Mouse (Mus musculus): ENCODE measurements at regions not wholly inside any gene's neighbourhood (a gene's known extent, or its start where the extent isn't known, plus 50 kb on each side); places are given as distances from the start of the nearest gene placed in this dataset.

DNA sequence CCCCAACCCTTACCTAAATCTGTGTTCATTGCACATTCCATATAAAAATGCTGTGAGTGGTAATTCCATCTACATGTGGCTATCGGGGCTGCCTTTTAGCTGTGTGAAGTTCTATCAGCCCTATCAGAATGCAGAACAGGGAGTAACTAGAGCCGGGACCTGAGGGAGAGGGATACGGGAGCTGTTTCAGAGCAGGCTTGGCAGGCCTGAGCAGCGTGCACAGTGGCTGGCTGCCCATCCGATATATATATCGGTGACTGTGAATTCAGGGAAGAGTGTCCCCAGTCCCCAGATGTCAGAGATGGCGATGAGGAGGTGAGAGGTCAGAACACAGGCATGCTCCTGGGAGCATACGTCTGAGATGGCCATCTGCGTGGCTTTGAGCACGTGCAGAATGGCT, 79.0 kb downstream of the Arl4c start:
- intact Hi-C loops (cut with DNase I): loop anchor here (5.0 kb wide), 1 partner anchor 166 kb away; no protein-coding TSS in a partner anchor
- no peak for DNase-seq

DNA sequence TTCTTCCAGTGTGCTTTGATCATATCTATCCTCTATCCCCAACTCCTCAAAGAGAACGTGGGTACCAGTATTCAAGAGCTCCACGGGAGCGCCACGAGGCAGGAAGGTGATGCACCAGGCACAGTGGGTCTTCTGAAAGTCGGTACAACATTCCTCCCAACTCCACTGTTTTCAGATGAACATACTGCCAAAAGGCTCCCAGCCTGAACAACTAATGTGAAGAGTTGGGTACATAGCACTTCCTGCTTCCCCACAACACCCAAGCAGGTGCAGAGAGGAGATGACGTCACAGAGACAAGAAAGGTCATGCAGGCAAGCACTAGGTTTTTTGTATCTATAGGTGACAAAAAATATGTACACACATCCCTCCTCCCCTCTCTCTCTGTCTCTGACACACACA, 79.7 kb downstream of the Arl4c start:
- intact Hi-C loops (cut with DNase I): loop anchor here (5.0 kb wide), 1 partner anchor 165 kb away; no protein-coding TSS in a partner anchor

GRCm38 (mm10) chr1:88621214-88621613, 80.8 kb downstream of the Arl4c start:
- intact Hi-C loops (cut with DNase I): loop anchor here (5.0 kb wide), 1 partner anchor 164 kb away; no protein-coding TSS in a partner anchor
- DNase-seq: no peak

More for the DNA sequence above, 79.7 kb downstream of the Arl4c start:
- no peak for DNase-seq

DNA sequence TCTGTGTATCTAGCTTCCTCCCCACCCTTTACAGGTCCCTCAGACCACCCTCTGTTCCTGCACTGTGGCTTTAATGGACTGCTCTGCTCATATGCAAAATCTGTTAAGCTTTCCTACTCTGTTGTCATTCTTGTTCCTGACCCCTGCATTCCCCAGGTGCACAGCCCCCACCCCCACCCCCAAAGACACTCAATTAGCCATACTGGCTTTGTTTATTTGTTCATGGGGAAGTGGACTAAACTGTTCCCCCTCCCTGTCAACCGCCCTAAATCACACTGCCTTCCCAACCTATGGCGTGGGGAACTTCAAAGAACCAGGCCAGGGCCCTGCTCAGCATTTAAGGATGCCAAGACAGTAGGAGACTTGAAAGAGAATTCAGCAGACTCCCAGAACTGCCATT, 89.0 kb downstream of the Arl4c start:
- intact Hi-C loops (cut with DNase I): no loop called here
- no peak for DNase-seq

DNA sequence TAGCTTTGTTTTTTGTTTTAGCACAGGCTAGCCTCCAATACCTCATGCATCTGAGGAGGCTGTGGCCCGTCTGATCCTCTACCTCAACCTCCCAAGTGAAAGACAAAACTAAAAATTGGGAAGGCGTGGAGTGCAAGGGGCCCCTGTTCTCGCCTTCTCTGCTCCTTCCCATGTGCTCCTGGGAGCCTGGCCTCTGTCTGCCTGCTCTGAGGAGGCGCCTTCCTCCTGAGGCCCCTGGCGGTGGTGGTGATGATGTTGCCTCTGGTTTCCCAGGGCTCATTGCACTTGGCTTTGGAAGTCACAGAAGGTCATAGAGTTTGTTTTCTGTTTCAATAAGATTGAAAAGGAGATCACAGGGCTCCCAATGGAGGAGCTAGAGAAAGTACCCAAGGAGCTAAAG, 90.8 kb downstream of the Arl4c start:
- peak in 1 of 2 experiments; percentile 7 for DNase-seq
- intact Hi-C loops (cut with DNase I): no loop called here

- no peak for DNase-seq
- intact Hi-C loops (cut with DNase I): no loop called here
Measured at GRCm38 (mm10) chr1:88610810-88611209, 91.2 kb downstream of the Arl4c start.

GRCm38 (mm10) chr1:88608826-88609225, 93.2 kb downstream of the Arl4c start:
- intact Hi-C loops (cut with DNase I): no loop called here
- no peak for DNase-seq

DNA sequence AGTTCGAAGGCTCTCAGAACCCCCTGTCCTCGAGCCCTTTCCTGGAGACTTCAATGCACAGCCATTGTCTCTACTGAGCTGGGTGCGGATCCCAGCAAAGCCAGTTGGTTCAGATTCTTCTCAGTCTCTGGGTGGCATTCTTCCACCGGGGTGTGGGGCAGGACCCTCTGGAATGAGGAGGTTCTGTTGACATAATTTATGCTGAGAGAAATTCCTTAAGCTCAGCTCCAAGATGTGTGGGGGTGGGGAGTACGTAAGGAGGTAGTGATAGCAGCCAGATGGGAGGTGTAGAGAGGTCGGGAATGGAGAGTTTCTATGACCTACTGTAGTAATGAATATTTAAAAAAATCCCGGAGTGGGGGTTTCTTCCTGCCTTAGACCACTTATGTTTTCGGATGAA, 93.8 kb downstream of the Arl4c start:
- DNase-seq: no peak
- intact Hi-C loops (cut with DNase I): no loop called here

- no peak for DNase-seq
- intact Hi-C loops (cut with DNase I): no loop called here
Measured at GRCm38 (mm10) chr1:88605616-88606190, 95.8 kb upstream of the Glrp1 start.

DNA sequence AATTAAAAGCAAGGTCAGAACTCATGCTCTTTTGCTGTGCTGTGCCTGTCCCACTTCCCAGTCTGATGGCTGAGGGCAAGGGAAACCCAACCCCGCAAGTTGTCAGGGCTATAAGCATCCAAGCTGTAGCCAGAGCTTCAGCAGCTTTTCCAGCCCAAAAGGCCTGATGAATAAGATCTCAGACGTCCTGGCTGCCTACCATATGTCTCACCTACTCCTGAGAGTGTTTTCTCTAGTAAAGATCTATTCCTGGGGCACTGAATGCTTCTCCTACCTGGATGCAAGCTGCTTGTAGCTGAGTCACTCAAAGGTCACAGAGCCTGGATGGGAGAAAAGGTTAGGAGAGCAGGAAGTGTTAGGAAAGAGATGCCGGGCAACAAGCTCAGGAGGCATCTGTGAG, 92.4 kb upstream of the Glrp1 start:
- intact Hi-C loops (cut with DNase I): no loop called here

GRCm38 (mm10) chr1:88601801-88602200, 91.9 kb upstream of the Glrp1 start:
- intact Hi-C loops (cut with DNase I): no loop called here
- DNase-seq: no peak

More for the DNA sequence above, 92.4 kb upstream of the Glrp1 start:
- DNase-seq: no peak

GRCm38 (mm10) chr1:88600145-88600544, 90.3 kb upstream of the Glrp1 start:
- intact Hi-C loops (cut with DNase I): no loop called here
- DNase-seq: no peak

- intact Hi-C loops (cut with DNase I): no loop called here
- DNase-seq: no peak
Measured at GRCm38 (mm10) chr1:88594484-88595254, 84.8 kb upstream of the Glrp1 start.

DNA sequence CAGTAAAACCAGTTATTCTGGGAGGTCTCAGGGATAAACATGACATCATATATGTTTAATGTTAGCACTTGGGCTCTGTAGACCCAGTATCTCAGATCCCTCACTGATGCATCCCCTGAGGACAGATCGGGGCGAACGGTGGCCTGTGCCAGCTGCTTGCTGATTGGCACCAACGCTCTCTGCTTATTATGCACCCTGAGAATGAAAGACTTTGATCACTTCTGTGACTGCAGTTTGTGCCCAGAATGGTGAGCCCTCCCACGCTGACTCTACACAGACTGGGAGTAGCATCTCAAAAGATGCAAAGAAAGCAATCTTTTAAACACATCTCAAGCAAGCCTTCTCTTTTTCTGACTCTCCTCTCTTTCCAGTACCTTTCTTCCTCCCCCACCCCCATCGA, 82.2 kb upstream of the Glrp1 start:
- intact Hi-C loops (cut with DNase I): no loop called here

DNA sequence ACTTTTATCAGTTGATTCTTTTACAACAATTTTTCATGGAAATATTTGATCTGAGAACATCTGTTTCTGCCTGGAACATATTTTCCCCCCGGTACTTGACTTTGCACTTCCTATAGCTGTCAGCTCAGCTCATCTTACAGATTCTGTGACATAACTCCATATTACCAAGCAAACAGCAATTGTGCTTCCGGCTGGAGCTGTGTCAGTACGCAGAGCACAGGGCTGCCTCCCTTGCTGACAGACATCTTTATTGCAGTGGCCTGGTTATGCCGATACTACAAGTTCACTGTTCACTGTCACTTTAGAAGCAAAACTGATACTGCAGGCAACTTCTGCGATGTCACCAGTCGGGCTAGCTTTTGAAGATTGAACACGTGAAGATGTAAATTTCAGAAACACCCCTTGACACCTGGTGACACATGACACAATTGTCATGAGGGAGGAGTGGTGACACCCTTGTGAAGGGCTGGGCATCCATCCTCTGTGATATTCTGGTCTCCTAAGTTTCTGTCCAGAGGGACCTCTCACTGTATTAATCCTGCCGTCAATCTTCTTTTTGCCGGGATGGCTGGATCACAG, 81.0 kb upstream of the Glrp1 start:
- no peak for DNase-seq
- intact Hi-C loops (cut with DNase I): no loop called here

More for the DNA sequence above, 82.2 kb upstream of the Glrp1 start:
- no peak for DNase-seq

DNA sequence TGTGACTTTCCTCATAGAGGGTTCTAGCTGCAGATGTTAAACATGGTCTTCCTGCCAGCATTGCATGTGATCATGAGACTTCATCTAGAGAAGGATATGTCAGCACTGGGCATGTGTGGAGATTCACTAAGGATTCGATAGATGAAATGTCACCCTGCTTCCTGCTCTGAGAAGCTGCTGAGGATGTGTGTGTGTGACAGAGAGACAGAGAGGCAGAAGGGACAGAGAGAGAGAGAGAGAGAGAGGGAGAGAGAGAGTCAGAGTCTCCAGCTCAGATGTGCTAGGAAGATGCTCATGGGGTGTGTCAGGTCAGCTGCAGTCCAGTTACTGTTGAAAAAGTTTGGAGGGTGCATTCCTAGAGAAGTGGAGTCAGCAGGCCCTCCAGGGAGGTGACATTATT, 78.9 kb upstream of the Glrp1 start:
- intact Hi-C loops (cut with DNase I): no loop called here
- no peak for DNase-seq

DNA sequence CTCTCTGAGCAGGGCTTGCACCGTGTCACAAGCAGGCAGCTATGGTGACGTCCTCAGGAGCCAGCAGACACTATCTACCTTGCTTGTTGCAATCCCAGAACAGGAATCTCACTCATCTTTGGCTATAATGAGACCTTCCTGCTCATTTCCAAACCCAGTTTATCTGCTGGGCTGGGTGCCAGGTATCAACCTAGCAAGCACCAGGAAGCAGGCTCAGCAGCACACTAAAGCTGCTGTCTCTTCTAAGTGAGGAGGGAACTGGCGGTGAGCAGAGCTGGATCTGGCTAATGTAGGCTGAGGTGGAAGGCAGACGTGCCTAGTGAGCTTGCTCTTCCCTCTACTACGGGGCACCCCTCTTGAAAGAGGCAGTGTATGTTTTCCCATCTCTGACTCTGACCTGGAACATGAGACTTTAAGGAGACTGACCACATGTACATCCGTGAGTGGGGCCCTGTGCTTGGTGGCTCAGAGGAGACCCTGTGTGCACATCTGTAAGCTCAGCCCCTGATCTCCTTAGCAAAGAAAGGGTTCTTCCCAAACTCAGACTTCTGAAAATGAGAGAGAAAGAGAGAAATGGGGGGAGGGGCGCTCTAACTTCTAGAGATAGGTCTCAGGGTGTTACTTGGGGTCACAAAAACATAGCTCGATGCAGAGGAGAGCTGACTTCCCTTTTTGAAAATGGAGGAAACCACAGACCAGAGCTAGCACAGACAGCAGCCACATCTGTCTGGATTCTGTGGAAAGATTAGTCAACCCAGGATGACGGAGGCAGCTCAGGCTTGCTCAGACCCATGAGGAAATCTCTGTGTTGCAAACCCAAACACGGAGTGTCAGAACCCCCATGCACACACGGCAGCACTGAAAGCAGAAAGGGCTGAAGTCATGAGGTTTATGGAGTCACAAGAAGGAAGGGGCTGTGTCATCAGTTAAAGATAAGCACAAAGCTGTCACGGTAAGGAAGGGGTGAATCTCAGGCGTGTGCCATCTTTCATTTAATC, 77.3 kb upstream of the Glrp1 start:
- peak; percentile 27 to 34 for DNase-seq
- intact Hi-C loops (cut with DNase I): no loop called here

- intact Hi-C loops (cut with DNase I): no loop called here
- no peak for DNase-seq
Measured at GRCm38 (mm10) chr1:88586128-88586527, 76.3 kb upstream of the Glrp1 start.

DNA sequence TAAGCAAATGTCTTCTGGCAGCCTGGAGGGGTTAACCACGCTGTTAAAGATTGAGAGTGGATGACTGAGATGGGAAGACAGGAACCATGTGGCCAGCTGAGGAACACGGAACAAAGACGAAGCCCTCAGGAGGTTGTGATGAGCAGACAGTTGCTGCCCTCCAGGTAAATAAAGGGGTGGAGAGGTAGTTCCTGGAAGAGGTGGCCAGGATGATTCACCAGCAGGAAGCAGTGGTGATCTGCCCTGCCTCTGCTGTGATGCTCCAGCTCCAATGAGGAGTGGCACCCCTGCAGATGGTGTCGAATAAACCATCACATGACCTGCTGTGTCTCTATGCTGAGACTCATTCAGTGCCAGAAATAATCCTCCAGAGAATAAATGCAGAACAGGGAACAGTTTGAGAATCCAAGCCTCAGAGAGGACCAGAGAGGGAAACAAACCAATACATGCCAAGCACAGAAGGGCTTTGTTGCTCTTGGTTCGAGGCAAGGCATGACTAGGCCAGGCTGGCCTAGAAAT, 74.7 kb upstream of the Glrp1 start:
- intact Hi-C loops (cut with DNase I): no loop called here
- DNase-seq: no peak

GRCm38 (mm10) chr1:88578231-88578620, 68.4 kb upstream of the Glrp1 start:
- DNase-seq: no peak
- intact Hi-C loops (cut with DNase I): no loop called here
